ENCODE assay signal across 11 mouse cellular contexts in the genomic region with DNA sequence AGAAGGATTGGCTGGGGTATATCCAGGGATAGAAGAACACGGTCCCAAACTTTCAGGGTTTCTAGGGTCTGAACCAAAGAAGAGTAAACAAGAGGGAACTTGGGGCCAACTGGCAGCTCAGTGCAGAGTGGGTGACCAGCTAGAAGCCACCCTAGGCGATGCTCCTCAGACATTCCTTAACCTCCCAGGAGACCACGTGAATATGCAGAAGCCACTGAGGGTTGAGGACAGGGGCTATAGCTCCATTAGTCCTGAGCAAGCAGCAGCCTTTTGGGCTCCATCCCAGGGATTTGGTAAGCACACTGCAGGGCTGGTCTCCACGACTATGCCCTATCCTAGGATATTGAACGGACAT. TPM values are rescaled to one million over a fixed set of nuclear protein-coding genes. Genes with fewer than 3 reads are reported as not detected.
A peak's percentile ranks its signal among the peaks of the same experiment; 100 is the strongest.
DNase-seq lines count a peak whose midpoint lies in the region; ATAC-seq and TF ChIP-seq lines count a peak whose summit lies in the region.
"Had no signal": no experiment of that assay in that cellular context is flagged by ENCODE, and none has a peak within 500 bp of the region (broad histone marks: within the 10 kb centered on the region; RNA-seq: fewer than 3 reads in every experiment).

No protein-coding gene starts in this region.

- peak overlapping the region; percentile 88 for H3K27ac ChIP-seq in heart, embryonic 10.5 days
- peak overlapping the region; percentile 63; the same call in 1 of the 2 replicates for H3K27ac ChIP-seq in intestine, postnatal 0 days (ENCODE audit: low read depth, low read length)
- peak overlapping the region; percentile 91 for H3K27ac ChIP-seq in stomach, embryonic 16.5 days (ENCODE audit: low read length)

- ATAC-seq in intestine, postnatal 0 days: no peak
- no peak for ATAC-seq in stomach, embryonic 16.5 days (ENCODE audit: insufficient read depth, low FRiP score)

- 0 out of 2 replicates have a peak overlapping the region, but pooled peaks have one; percentile 22 for H3K9ac ChIP-seq in intestine, postnatal 0 days (ENCODE audit: low read depth, low read length)
- peak overlapping the region; percentile 74 for H3K9ac ChIP-seq in stomach, embryonic 16.5 days (ENCODE audit: low read length)
- H3K9ac ChIP-seq: hindbrain, embryonic 15.5 days had no signal

- peaks cover 97% of the 10 kb centered on the region for H3K4me1 ChIP-seq in heart, embryonic 10.5 days
- H3K4me1 ChIP-seq in intestine, postnatal 0 days (replicated peaks; ENCODE audit: control insufficient read depth, insufficient read depth, low read length): peaks cover 43% of the 10 kb centered on the region
- peaks cover 82% of the 10 kb centered on the region for H3K4me1 ChIP-seq in stomach, embryonic 16.5 days (ENCODE audit: control insufficient read depth, insufficient read depth, low read length)

- no peak for TF ChIP-seq CTCF in intestine, postnatal 0 days (IDR thresholded peaks at IDR 0.05; ENCODE audit: low read depth)

- no peaks in the 10 kb centered on the region for H3K27me3 ChIP-seq in heart, embryonic 10.5 days (ENCODE audit: insufficient read depth, poor library complexity, severe bottlenecking)
- H3K27me3 ChIP-seq in intestine, postnatal 0 days (replicated peaks; ENCODE audit: control insufficient read depth, insufficient read depth, low read length): no peaks in the 10 kb centered on the region
- no peaks in the 10 kb centered on the region for H3K27me3 ChIP-seq in stomach, embryonic 16.5 days (ENCODE audit: control insufficient read depth, insufficient read depth, low read length)
- H3K27me3 ChIP-seq: hindbrain, embryonic 15.5 days had no signal

- peak overlapping the region; percentile 79 for H3K4me2 ChIP-seq in intestine, postnatal 0 days (replicated peaks; ENCODE audit: low read depth)
- peak overlapping the region; percentile 74 for H3K4me2 ChIP-seq in stomach, embryonic 16.5 days (ENCODE audit: low read depth, low read length)

- peak overlapping the region; percentile 70 for H3K4me3 ChIP-seq in heart, embryonic 10.5 days
- H3K4me3 ChIP-seq in intestine, postnatal 0 days (ENCODE audit: low read depth, low read length): no peak overlapping the region
- H3K4me3 ChIP-seq in stomach, embryonic 16.5 days (replicated peaks; ENCODE audit: low read length): peak overlapping the region; percentile 49
- H3K4me3 ChIP-seq: hindbrain, embryonic 15.5 days had no signal

- 31% methylated on average over 5 of the region's 5 CpGs for WGBS in heart, embryonic 10.5 days
- WGBS in intestine, postnatal 0 days: 25% methylated on average over 5 of the region's 5 CpGs
- 21% methylated on average over 5 of the region's 5 CpGs for WGBS in stomach, embryonic 16.5 days

- no peak for DNase-seq in heart, embryonic 10.5 days (ENCODE audit: low spot score)
- no peak for DNase-seq in heart, adult 9 months (ENCODE audit: low spot score in 2 of 2)
- peak; percentile 30 to 38 for DNase-seq in right cerebral cortex, postnatal 10 days (ENCODE audit: low spot score in 2 of 2)
- DNase-seq in right cerebral cortex, postnatal 4 days: no peak
- no peak for DNase-seq in thymus, postnatal 0 days (ENCODE audit: low spot score)
- DNase-seq in left cerebral cortex, adult 8-10 months (ENCODE audit: low spot score in 2 of 2): no peak
- DNase-seq: thymus, postnatal 36 days had no signal

- peaks cover 9% of the 10 kb centered on the region for H3K36me3 ChIP-seq in heart, embryonic 10.5 days
- H3K36me3 ChIP-seq in intestine, postnatal 0 days (ENCODE audit: control insufficient read depth, insufficient read depth): peaks cover 3% of the 10 kb centered on the region; the same call in 1 of the 2 replicates
- no peaks in the 10 kb centered on the region for H3K36me3 ChIP-seq in stomach, embryonic 16.5 days (ENCODE audit: control insufficient read depth, insufficient read depth, low read length)
- H3K36me3 ChIP-seq: hindbrain, embryonic 15.5 days had no signal

- H3K9me3 ChIP-seq in heart, embryonic 10.5 days: no peaks in the 10 kb centered on the region
- H3K9me3 ChIP-seq in intestine, postnatal 0 days (ENCODE audit: control insufficient read depth): no peaks in the 10 kb centered on the region
- H3K9me3 ChIP-seq in stomach, embryonic 16.5 days (replicated peaks; ENCODE audit: control insufficient read depth, low read length): no peaks in the 10 kb centered on the region
- H3K9me3 ChIP-seq: G1E; hindbrain, embryonic 15.5 days had no signal

RNA-seq across cellular contexts. Expression of gene Hdac5, which starts 13.1 kb away (rescaled TPM):
- 84.9 and 103 TPM in 2 replicates for polyA plus RNA-seq in heart, embryonic 10.5 days (2016; fragmentation: Nextera tagmentation; extraction: Ambion mirVana)
- polyA plus RNA-seq in intestine, postnatal 0 days (2015; fragmentation: Nextera tagmentation; extraction: Ambion mirVana): 30.1 and 30.4 TPM in 2 replicates
- 60.6 and 67.4 TPM in 2 replicates for polyA plus RNA-seq in stomach, embryonic 16.5 days (2015; fragmentation: Nextera tagmentation; extraction: Ambion mirVana)
- polyA plus RNA-seq in thymus, postnatal 0 days (2015; fragmentation: Nextera tagmentation; extraction: Ambion mirVana): 19.9 and 24.8 TPM in 2 replicates
- 100 to 1,000 TPM; 245 to 275 (median 254) TPM for total RNA-seq in left cerebral cortex, adult 8-10 months (2022)

RNA-seq across cellular contexts. Expression of gene G6pc3, which starts 27.4 kb away (rescaled TPM):
- polyA plus RNA-seq in heart, embryonic 10.5 days (2016; fragmentation: Nextera tagmentation; extraction: Ambion mirVana): 35.0 and 40.9 TPM in 2 replicates
- 20.4 and 21.1 TPM in 2 replicates for polyA plus RNA-seq in intestine, postnatal 0 days (2015; fragmentation: Nextera tagmentation; extraction: Ambion mirVana)
- polyA plus RNA-seq in stomach, embryonic 16.5 days (2015; fragmentation: Nextera tagmentation; extraction: Ambion mirVana): 28.0 and 28.7 TPM in 2 replicates
- 16.1 and 16.2 TPM in 2 replicates for polyA plus RNA-seq in thymus, postnatal 0 days (2015; fragmentation: Nextera tagmentation; extraction: Ambion mirVana)
- total RNA-seq in left cerebral cortex, adult 8-10 months (2022): 10 to 100 TPM; 65.4 to 78.4 (median 75.2) TPM

RNA-seq across cellular contexts. Expression of gene Lsm12, which starts 31.8 kb away (rescaled TPM):
- polyA plus RNA-seq in heart, embryonic 10.5 days (2016; fragmentation: Nextera tagmentation; extraction: Ambion mirVana): 90.9 and 108 TPM in 2 replicates
- polyA plus RNA-seq in intestine, postnatal 0 days (2015; fragmentation: Nextera tagmentation; extraction: Ambion mirVana): 103 and 107 TPM in 2 replicates
- 79.2 and 85.4 TPM in 2 replicates for polyA plus RNA-seq in stomach, embryonic 16.5 days (2015; fragmentation: Nextera tagmentation; extraction: Ambion mirVana)
- polyA plus RNA-seq in thymus, postnatal 0 days (2015; fragmentation: Nextera tagmentation; extraction: Ambion mirVana): 140 and 164 TPM in 2 replicates
- total RNA-seq in left cerebral cortex, adult 8-10 months (2022): 10 to 100 TPM; 52.8 to 55.3 (median 53.9) TPM

RNA-seq across cellular contexts. Expression of gene BC030867, which starts 31.8 kb away (rescaled TPM):
- 16.5 and 19.4 TPM in 2 replicates for polyA plus RNA-seq in heart, embryonic 10.5 days (2016; fragmentation: Nextera tagmentation; extraction: Ambion mirVana)
- polyA plus RNA-seq in intestine, postnatal 0 days (2015; fragmentation: Nextera tagmentation; extraction: Ambion mirVana): 2.7 and 3.4 TPM in 2 replicates
- 10.8 and 12.4 TPM in 2 replicates for polyA plus RNA-seq in stomach, embryonic 16.5 days (2015; fragmentation: Nextera tagmentation; extraction: Ambion mirVana)
- 8.6 and 11.4 TPM in 2 replicates for polyA plus RNA-seq in thymus, postnatal 0 days (2015; fragmentation: Nextera tagmentation; extraction: Ambion mirVana)
- total RNA-seq in left cerebral cortex, adult 8-10 months (2022): 1 to 10 TPM in 3 of 4 experiments, under 1 TPM in 1; 0.76 to 1.6 (median 1.4) TPM

RNA-seq across cellular contexts. Expression of gene Asb16, which starts 51.7 kb away (rescaled TPM):
- 0.06 and 0.08 TPM in 2 replicates for polyA plus RNA-seq in heart, embryonic 10.5 days (2016; fragmentation: Nextera tagmentation; extraction: Ambion mirVana)
- polyA plus RNA-seq in intestine, postnatal 0 days (2015; fragmentation: Nextera tagmentation; extraction: Ambion mirVana): 0.05 and 0.09 TPM in 2 replicates
- polyA plus RNA-seq in stomach, embryonic 16.5 days (2015; fragmentation: Nextera tagmentation; extraction: Ambion mirVana): 0.12 TPM in 1 of 2 replicates, not detected in the other
- polyA plus RNA-seq in thymus, postnatal 0 days (2015; fragmentation: Nextera tagmentation; extraction: Ambion mirVana): 0.07 TPM in 1 of 2 replicates, not detected in the other
- total RNA-seq in left cerebral cortex, adult 8-10 months (2022): 1 to 10 TPM; 2.8 to 3.7 (median 3.3) TPM
- polyA plus RNA-seq: G1E had no signal

Comparison
In these comparisons a context has a peak if more than half of its experiments do, and no peak if none do; other contexts are left out.
1. DNase-seq: peak in right cerebral cortex, postnatal 10 days (2 of 2); none in heart, embryonic 10.5 days (single experiment), heart, adult 9 months (0 of 2), right cerebral cortex, postnatal 4 days (single experiment), thymus, postnatal 0 days (single experiment) and left cerebral cortex, adult 8-10 months (0 of 2).
2. Peak in every context shown above with its lines, with median percentiles within 50 percentile points of each other: H3K27ac ChIP-seq.